Mouse (Mus musculus): ENCODE results near the gene Rcn2. TPM values are rescaled to one million over a fixed set of nuclear protein-coding genes. Genes with fewer than 3 reads are reported as not detected.
"Not testable (repeated sequence)": the region's sequence is repeated elsewhere in the genome, so short reads cannot be mapped to it uniquely, and the experiment has no call there.

Rcn2 gene
- polyA plus RNA-seq (2014; fragmentation: Nextera tagmentation; extraction: Ambion mirVana): 387 and 392 TPM in 2 replicates

DNA sequence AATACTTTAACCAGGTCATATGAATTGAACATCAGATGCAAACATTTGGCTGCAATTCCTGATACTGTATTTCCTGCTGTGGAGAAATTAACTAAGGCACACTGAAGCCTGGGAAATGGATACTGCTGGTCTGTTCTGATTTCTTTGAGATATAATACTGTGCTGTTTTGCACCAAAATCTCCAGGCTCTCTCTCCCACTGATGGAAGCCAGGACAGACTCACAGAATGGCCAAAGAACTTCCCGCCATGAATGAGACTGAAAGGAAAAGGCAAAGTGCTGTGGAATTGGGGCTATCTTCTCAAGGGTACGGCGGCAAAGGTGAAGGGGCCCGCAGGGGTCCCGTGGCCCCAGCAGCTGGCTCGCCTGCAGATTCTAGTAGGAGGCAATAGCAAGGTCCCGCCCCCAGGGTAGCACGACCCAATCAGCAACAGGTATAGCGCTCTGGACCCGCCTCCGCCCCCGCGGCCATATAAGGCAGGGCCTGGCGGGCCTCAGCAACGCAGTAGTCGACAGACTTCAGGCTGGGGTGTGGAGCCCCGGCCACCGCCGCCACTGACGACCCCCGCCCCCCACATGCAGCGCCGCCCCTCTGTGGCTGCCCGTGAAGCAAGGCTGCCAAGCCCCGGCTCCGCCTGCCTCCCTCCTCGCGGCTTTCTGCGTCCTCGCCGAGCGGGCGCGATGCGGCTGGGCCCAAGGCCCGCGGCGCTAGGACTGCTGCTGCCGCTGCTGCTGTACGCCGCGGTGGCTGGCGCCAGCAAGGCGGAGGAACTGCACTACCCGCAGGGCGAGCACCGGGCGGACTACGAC, at the start of gene Rcn2:
Gene Rcn2, plus strand, starts transcription at position 474 of the 809 bp plus-strand sequence.
- DNase-seq (ENCODE audit: low spot score) (peak; percentile 96), ATAC-seq (ENCODE audit: low FRiP score) (peak; percentile 99)
- Histone ChIP-seq H3K36me3 (ENCODE audit: control insufficient read depth, insufficient read depth, low read length) (peaks cover 3% of the 10 kb centered on the region), H3K4me2 (replicated peaks; ENCODE audit: low read depth, low read length) (peak within 1 kb of the TSS; percentile 35), H3K27ac (ENCODE audit: low read depth, low read length) (peak within 1 kb of the TSS; percentile 90), H3K27me3 (ENCODE audit: control insufficient read depth, insufficient read depth, low read length) (no peaks in the 10 kb centered on the region), H3K9me3 (ENCODE audit: control insufficient read depth, low read length) (no peaks in the 10 kb centered on the region), H3K4me1 (replicated peaks; ENCODE audit: control insufficient read depth, insufficient read depth, low read length) (no peaks in the 10 kb centered on the region), H3K4me3 (ENCODE audit: low read depth, low read length) (peak within 1 kb of the TSS; percentile 85), H3K9ac (ENCODE audit: low read depth, low read length) (peak within 1 kb of the TSS; percentile 97)
- under 1% methylated on average over 41 of the region's 49 CpGs for WGBS

DNA sequence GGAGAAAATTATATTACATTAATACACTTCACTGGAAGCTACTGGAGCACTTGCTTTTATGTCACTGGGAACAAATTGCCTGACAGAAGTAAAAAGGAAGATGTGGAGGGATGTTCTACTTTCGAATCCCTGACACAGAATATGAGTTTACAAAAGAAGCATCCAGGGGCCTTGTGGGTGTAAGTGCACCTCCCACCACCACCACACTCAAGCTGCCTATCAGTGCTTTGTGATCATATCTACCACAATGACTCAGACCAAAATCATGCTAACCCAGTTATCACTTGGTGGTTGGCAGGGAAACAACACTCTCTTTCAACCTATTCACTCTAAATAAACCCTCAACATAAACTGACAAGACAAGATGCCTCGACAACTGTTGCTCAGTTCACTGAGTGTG, 37.0 kb upstream of the Rcn2 start:
- H3K36me3 ChIP-seq (ENCODE audit: control insufficient read depth, insufficient read depth, low read length); H3K9me3 ChIP-seq (ENCODE audit: control insufficient read depth, low read length); H3K9ac ChIP-seq (ENCODE audit: low read depth, low read length); H3K4me2 ChIP-seq (replicated peaks; ENCODE audit: low read depth, low read length); H3K4me3 ChIP-seq (ENCODE audit: low read depth, low read length); H3K27me3 ChIP-seq (ENCODE audit: control insufficient read depth, insufficient read depth, low read length); DNase-seq (ENCODE audit: low spot score); H3K27ac ChIP-seq (ENCODE audit: low read depth, low read length); H3K4me1 ChIP-seq (replicated peaks; ENCODE audit: control insufficient read depth, insufficient read depth, low read length); ATAC-seq (ENCODE audit: low FRiP score): not testable (repeated sequence)
- no CpG with 5 or more reads among the region's 2 CpGs for WGBS

DNA sequence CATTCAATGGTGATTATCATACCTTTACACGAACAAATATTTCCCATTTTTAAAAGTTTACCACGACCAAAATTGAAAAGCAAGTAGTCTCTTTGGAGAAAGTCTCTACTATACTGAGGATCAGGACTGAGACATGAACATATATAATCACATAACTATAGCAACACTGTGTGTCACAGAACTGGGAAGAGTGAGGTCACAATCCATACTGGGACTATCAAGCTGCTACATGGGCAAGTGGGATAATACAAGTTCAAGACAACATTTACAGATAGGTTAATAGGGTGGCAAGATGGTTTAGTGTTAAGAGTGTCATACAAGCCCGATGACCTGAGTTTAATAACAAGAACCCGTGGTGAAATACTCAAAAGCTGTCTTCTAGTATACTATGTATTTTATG, 31.2 kb upstream of the Rcn2 start, which contains the start of gene 4930563M21Rik:
Gene 4930563M21Rik, minus strand, starts transcription at position 101 of the 400 bp plus-strand sequence.
- Histone ChIP-seq H3K9ac (ENCODE audit: low read depth, low read length) (no peak within 1 kb of the TSS), H3K4me1 (replicated peaks; ENCODE audit: control insufficient read depth, insufficient read depth, low read length) (no peaks in the 10 kb centered on the region), H3K27me3 (ENCODE audit: control insufficient read depth, insufficient read depth, low read length) (no peaks in the 10 kb centered on the region), H3K36me3 (ENCODE audit: control insufficient read depth, insufficient read depth, low read length) (no peaks in the 10 kb centered on the region), H3K27ac (ENCODE audit: low read depth, low read length) (no peak within 1 kb of the TSS), H3K4me2 (replicated peaks; ENCODE audit: low read depth, low read length) (no peak within 1 kb of the TSS), H3K9me3 (ENCODE audit: control insufficient read depth, low read length) (no peaks in the 10 kb centered on the region), H3K4me3 (ENCODE audit: low read depth, low read length) (no peak within 1 kb of the TSS)
- 80% methylated on average over 4 of the region's 4 CpGs for WGBS
- DNase-seq (ENCODE audit: low spot score) (no peak), ATAC-seq (ENCODE audit: low FRiP score) (no peak)

DNA sequence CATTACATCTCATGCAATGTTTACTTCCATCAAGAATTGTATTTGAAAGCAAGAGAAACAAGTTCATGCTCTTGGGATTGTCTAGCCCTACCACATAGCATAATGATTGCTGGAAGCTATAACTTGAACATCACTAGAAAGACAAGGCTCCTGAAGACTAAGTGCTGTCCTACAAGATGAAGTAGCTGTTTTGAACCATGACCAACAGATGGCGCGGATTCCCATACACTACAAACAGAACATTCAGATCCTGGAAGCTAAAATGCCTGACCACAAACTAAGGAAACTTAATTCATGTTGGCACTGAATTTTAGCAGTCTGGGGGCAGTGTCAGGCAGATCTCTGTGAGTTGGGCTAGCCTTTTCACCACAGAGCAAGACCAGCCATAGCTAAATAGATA, 16.9 kb upstream of the Rcn2 start:
- WGBS: 60% methylated on average over 2 of the region's 2 CpGs
- no peak for ATAC-seq (ENCODE audit: low FRiP score)

DNA sequence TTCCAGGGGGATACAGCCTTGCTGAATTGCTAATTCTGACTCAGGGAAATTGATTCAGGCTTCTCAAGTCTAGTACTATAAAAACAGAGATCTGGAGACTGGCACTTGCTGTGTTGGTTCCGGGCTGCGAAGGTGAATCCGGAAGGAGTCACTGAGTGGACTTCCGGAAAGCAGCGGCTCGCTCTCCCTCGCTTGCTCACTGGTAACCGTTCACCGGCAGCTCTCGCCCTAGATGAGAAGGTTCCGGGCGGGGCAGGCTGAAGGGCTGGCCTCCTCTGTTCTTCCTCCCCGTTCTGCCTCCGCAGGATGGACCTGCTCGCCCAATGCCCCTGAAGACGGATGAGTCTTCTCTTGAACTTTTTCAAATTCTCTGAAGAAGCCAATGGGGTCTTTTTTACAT, 14.4 kb upstream of the Rcn2 start:
- Histone ChIP-seq H3K27me3 (ENCODE audit: control insufficient read depth, insufficient read depth, low read length) (no peaks in the 10 kb centered on the region), H3K9ac (ENCODE audit: low read depth, low read length) (no peak overlapping the region), H3K4me2 (replicated peaks; ENCODE audit: low read depth, low read length) (no peak overlapping the region), H3K36me3 (ENCODE audit: control insufficient read depth, insufficient read depth, low read length) (no peaks in the 10 kb centered on the region), H3K9me3 (ENCODE audit: control insufficient read depth, low read length) (no peaks in the 10 kb centered on the region), H3K27ac (ENCODE audit: low read depth, low read length) (no peak overlapping the region), H3K4me3 (ENCODE audit: low read depth, low read length) (no peak overlapping the region), H3K4me1 (replicated peaks; ENCODE audit: control insufficient read depth, insufficient read depth, low read length) (no peaks in the 10 kb centered on the region)
- ATAC-seq (ENCODE audit: low FRiP score) (no peak), DNase-seq (ENCODE audit: low spot score) (no peak)
- 84% methylated on average over 16 of the region's 16 CpGs for WGBS

More for the DNA sequence above, 16.9 kb upstream of the Rcn2 start:
- no peaks in the 10 kb centered on the region for H3K9me3 ChIP-seq (ENCODE audit: control insufficient read depth, low read length)
- H3K4me1 ChIP-seq (replicated peaks; ENCODE audit: control insufficient read depth, insufficient read depth, low read length): no peaks in the 10 kb centered on the region
- H3K27me3 ChIP-seq (ENCODE audit: control insufficient read depth, insufficient read depth, low read length): no peaks in the 10 kb centered on the region
- no peak overlapping the region for H3K4me3 ChIP-seq (ENCODE audit: low read depth, low read length)
- H3K9ac ChIP-seq (ENCODE audit: low read depth, low read length): no peak overlapping the region
- no peak overlapping the region for H3K27ac ChIP-seq (ENCODE audit: low read depth, low read length)
- no peak overlapping the region for H3K4me2 ChIP-seq (replicated peaks; ENCODE audit: low read depth, low read length)
- no peaks in the 10 kb centered on the region for H3K36me3 ChIP-seq (ENCODE audit: control insufficient read depth, insufficient read depth, low read length)
- DNase-seq (ENCODE audit: low spot score): no peak

DNA sequence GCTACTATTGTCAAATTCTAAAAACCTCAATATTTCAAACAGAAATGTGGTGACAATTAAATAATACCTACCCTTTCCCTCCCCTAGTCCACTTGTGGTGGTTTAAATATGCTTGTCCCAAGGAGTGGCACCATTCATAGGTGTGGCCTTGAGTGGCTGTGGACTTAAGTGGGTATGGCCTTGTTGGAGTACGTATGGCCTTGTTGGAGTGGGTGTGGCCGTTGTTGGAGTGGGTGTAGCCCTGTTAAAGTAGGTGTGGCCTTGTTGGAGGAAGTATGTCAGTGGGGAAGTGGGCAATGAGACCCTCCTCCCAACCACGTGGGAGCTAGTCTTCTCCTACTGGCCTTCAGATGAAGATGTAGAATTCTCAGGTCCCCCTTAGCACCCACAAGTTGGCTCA, 9.4 kb upstream of the Rcn2 start:
- no peak overlapping the region for H3K9ac ChIP-seq (ENCODE audit: low read depth, low read length)
- H3K4me1 ChIP-seq (replicated peaks; ENCODE audit: control insufficient read depth, insufficient read depth, low read length): no peaks in the 10 kb centered on the region
- whole genome bisulfite sequencing: 75% methylated on average over 3 of the region's 3 CpGs
- no peaks in the 10 kb centered on the region for H3K36me3 ChIP-seq (ENCODE audit: control insufficient read depth, insufficient read depth, low read length)
- no peaks in the 10 kb centered on the region for H3K27me3 ChIP-seq (ENCODE audit: control insufficient read depth, insufficient read depth, low read length)
- H3K9me3 ChIP-seq (ENCODE audit: control insufficient read depth, low read length): no peaks in the 10 kb centered on the region
- no peak for ATAC-seq (ENCODE audit: low FRiP score)
- H3K27ac ChIP-seq (ENCODE audit: low read depth, low read length): no peak overlapping the region
- DNase-seq (ENCODE audit: low spot score): no peak
- H3K4me2 ChIP-seq (replicated peaks; ENCODE audit: low read depth, low read length): no peak overlapping the region
- no peak overlapping the region for H3K4me3 ChIP-seq (ENCODE audit: low read depth, low read length)

DNA sequence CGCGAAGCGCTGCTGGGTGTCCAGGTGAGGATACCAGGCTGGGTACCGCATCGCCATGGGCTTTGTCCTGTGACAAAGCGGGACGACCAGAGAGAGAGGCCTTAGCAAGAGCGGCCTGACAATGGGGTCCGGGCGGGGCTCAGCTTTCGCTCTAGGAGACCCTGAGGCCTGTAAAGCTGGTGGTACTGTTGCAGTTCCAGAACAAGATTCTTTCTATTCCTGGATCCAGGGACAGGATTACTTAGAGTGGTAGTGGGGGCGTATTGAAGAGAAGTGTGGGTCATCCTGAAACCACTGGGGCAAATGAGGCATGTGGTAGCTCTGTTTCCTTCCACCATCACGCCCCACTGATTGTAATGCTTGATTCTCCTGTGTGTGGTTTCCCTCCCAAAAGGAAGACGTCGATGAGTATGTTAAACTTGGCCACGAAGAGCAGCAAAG, 556 bp downstream of the Rcn2 start:
- peak overlapping the region; percentile 97 for H3K9ac ChIP-seq (ENCODE audit: low read depth, low read length)
- peak overlapping the region; percentile 90 for H3K27ac ChIP-seq (ENCODE audit: low read depth, low read length)
- no peak for DNase-seq (ENCODE audit: low spot score)
- peaks cover 3% of the 10 kb centered on the region for H3K36me3 ChIP-seq (ENCODE audit: control insufficient read depth, insufficient read depth, low read length)
- peak; percentile 83; the same call in 1 of the 2 replicates for ATAC-seq (ENCODE audit: low FRiP score)
- H3K9me3 ChIP-seq (ENCODE audit: control insufficient read depth, low read length): no peaks in the 10 kb centered on the region
- under 1% methylated on average over 16 of the region's 16 CpGs for WGBS
- no peaks in the 10 kb centered on the region for H3K27me3 ChIP-seq (ENCODE audit: control insufficient read depth, insufficient read depth, low read length)
- peak overlapping the region; percentile 35 for H3K4me2 ChIP-seq (replicated peaks; ENCODE audit: low read depth, low read length)
- H3K4me1 ChIP-seq (replicated peaks; ENCODE audit: control insufficient read depth, insufficient read depth, low read length): no peaks in the 10 kb centered on the region
- H3K4me3 ChIP-seq (ENCODE audit: low read depth, low read length): peak overlapping the region; percentile 85

DNA sequence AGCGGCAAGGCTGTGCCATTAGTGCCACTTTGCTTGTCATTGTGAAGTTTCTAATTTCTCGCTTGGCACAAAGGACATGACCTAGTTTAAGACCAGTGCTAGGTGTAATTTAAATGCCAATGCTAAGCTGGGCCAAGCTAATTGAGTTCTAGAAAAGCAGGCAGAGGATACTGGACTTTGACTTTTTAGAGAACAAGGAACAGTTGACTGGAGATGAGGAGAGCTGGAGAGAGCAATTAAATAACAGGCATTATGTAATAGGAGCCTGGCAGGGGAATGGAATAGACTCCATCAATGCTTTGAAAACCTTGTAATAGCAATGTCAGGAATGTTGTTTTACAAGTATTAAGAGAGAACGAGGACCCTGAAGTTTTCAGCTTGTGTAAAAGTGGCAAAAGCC, 12.2 kb downstream of the Rcn2 start:
- Histone ChIP-seq H3K27me3 (ENCODE audit: control insufficient read depth, insufficient read depth, low read length) (no peaks in the 10 kb centered on the region), H3K9me3 (ENCODE audit: control insufficient read depth, low read length) (no peaks in the 10 kb centered on the region), H3K36me3 (ENCODE audit: control insufficient read depth, insufficient read depth, low read length) (no peaks in the 10 kb centered on the region), H3K9ac (ENCODE audit: low read depth, low read length) (no peak overlapping the region), H3K4me2 (replicated peaks; ENCODE audit: low read depth, low read length) (no peak overlapping the region), H3K27ac (ENCODE audit: low read depth, low read length) (no peak overlapping the region), H3K4me1 (replicated peaks; ENCODE audit: control insufficient read depth, insufficient read depth, low read length) (no peaks in the 10 kb centered on the region), H3K4me3 (ENCODE audit: low read depth, low read length) (no peak overlapping the region)
- ATAC-seq (ENCODE audit: low FRiP score) (no peak), DNase-seq (ENCODE audit: low spot score) (no peak)
- 90% methylated on average over 3 of the region's 3 CpGs for WGBS

DNA sequence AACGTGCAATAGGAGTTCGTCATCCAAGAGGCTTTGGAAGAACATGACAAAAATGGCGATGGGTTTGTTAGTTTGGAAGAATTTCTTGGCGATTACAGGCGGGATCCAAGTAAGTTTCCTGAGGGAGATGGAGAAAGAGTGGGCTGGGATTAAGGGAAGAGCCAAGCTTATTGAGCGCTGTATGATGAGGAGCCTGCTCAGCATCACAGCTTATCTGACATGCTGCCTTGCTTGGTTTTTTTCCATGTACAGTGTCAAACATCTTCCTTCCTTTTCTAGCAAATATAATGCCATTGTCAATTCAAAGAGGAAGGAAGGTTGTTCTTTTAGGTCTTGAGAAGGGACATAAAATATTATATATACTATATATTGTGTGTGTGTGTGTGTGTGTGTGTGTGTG, 14.5 kb downstream of the Rcn2 start:
- Histone ChIP-seq H3K9ac (ENCODE audit: low read depth, low read length) (no peak overlapping the region), H3K4me3 (ENCODE audit: low read depth, low read length) (no peak overlapping the region), H3K4me1 (replicated peaks; ENCODE audit: control insufficient read depth, insufficient read depth, low read length) (no peaks in the 10 kb centered on the region), H3K27ac (ENCODE audit: low read depth, low read length) (no peak overlapping the region), H3K4me2 (replicated peaks; ENCODE audit: low read depth, low read length) (no peak overlapping the region), H3K27me3 (ENCODE audit: control insufficient read depth, insufficient read depth, low read length) (no peaks in the 10 kb centered on the region), H3K36me3 (ENCODE audit: control insufficient read depth, insufficient read depth, low read length) (peaks cover 6% of the 10 kb centered on the region), H3K9me3 (ENCODE audit: control insufficient read depth, low read length) (no peaks in the 10 kb centered on the region)
- ATAC-seq (ENCODE audit: low FRiP score) (no peak), DNase-seq (ENCODE audit: low spot score) (no peak)
- WGBS: 93% methylated on average over 6 of the region's 6 CpGs

Measured in hindbrain, embryonic 11.5 days (tissue).